Mouse (Mus musculus): Measurements from ENCODE around the gene Arhgap45. TPM values are rescaled to one million over a fixed set of nuclear protein-coding genes. Genes with fewer than 3 reads are reported as not detected.
A peak's percentile ranks its signal among the peaks of the same experiment; 100 is the strongest.

The Arhgap45 gene
- total RNA-seq (2018; cell fraction: chromatin; rRNA removed): 100 to 1,000 TPM in 23 of 26 experiments, 10 to 100 TPM in 3; 60.1 to 650 (median 256) TPM
- 100 to 1,000 TPM in 7 of 26 experiments, 10 to 100 TPM in 19; 38.3 to 135 (median 73.0) TPM for total RNA-seq (2018; cell fraction: cytosol; rRNA removed)
- 100 to 1,000 TPM in 19 of 26 experiments, 10 to 100 TPM in 7; 53.9 to 429 (median 152) TPM for total RNA-seq (2018; cell fraction: nucleus; rRNA removed)
- 56.2 to 124 TPM (median 74.2 TPM) in 3 replicates for polyA plus RNA-seq (2018)

DNA sequence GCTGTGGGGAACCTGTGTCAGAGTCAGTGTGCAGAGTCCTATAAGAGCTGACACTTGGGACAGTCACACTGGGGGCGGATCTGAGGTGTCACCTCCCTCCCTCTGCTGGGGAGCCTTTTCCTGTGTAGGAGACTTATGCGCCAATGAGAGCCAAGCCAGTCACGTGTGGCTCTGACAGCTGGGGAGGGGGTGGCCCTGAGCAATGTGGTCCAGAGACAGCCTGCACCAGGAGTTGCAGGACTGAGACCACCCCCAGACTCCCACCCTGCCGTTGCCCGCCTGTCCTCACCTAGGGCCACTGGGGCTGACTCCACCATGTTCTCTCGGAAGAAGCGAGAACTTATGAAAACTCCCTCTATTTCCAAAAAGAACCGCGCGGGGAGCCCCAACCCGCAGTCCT, at the start of gene Arhgap45:
Arhgap45 (plus strand) TSS at position 143 of the 400 bp plus-strand sequence.
- Histone ChIP-seq H3K4me3 (ENCODE audit: inconsistent target) (peak within 1 kb of the TSS; percentile 90), H3K36me3 (ENCODE audit: inconsistent target) (peaks cover 31% of the 10 kb centered on the region; the same call in 1 of the 2 replicates), H3K27ac (peak within 1 kb of the TSS; percentile 97), H3K79me2 (ENCODE audit: inconsistent target) (peaks cover 51% of the 10 kb centered on the region)
- 0% methylated on average over 11 of the region's 11 CpGs for WGBS (ENCODE audit: missing documents)

DNA sequence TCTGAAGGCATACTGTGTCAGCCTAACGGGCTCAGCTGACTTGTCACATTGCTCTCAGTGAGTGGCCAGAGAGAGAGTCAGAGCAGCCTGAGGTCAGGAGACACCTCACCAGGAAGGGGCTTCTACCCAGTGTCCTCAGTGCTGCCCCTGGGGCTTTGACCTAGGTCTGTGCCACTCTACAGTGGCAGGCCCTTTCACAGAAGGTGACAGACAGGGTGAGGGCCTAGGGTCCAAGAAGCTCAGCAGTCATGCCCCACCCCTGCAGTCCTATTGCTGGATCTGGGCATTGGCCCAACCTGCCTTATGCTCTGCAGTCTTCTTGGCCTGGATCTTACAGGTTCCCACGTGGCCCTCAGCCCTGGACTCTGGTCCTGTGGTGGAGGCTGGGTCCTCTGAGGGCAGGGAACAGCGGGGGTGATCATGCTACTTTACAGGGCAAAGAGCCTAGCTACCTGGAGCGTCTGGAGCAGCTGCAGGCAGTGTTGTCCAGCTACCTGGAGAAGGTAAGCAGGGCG, 49.5 kb upstream of the Arhgap45 start:
- peaks cover 14% of the 10 kb centered on the region for H3K79me2 ChIP-seq (ENCODE audit: inconsistent target)
- no peak overlapping the region for H3K27ac ChIP-seq
- 97% methylated on average over 5 of the region's 5 CpGs for WGBS (ENCODE audit: missing documents)
- no peak overlapping the region for H3K4me3 ChIP-seq (ENCODE audit: inconsistent target)
- H3K36me3 ChIP-seq (ENCODE audit: inconsistent target): peaks cover 55% of the 10 kb centered on the region

DNA sequence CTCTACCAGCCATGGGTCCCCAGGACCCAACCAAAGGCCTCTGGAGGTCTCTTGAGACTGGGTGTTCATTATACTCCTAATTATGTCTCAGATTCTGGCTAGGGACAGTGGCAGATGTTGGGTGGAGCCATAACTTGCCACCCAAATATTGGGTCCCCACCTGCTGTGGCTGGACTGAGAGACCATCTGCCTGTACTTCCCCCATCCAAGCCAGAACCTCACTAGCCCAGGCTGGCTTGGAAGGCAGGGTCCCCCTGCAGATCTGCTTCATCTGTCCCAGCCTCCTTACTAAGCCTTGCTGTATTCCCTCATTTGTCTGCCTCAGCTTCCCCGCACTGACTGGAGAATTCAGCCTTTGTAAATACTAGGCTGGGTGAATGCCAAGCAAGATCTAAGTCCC, 48.3 kb upstream of the Arhgap45 start:
- WGBS (ENCODE audit: missing documents): 92% methylated on average over 1 of the region's 1 CpGs
- H3K36me3 ChIP-seq (ENCODE audit: inconsistent target): peaks cover 48% of the 10 kb centered on the region

DNA sequence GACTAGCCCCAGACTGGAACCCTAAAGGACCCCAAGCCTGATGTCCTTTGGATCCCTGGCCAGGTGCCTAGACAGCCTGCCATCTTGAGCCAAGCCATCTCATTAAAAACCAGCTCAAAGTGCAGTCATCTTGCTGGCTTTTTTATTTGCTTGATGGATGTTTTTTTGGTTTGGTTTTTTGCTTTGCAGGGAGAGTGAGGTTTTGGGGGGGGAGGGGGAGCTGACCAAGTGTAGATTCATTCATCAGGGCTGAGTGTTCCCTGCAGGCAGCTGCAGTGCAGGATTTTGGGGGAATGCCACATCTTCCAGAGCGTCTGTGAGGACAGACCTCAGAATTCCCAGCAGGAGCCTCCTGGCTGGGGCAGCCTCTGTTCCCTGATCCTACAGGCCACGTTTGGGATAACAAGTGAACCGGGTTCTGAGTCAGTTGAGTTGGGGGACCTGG, 47.3 kb upstream of the Arhgap45 start:
- peaks cover 43% of the 10 kb centered on the region for H3K36me3 ChIP-seq (ENCODE audit: inconsistent target)
- H3K27ac ChIP-seq: no peak overlapping the region
- H3K79me2 ChIP-seq (ENCODE audit: inconsistent target): no peaks in the 10 kb centered on the region
- WGBS (ENCODE audit: missing documents): 76% methylated on average over 3 of the region's 3 CpGs
- no peak overlapping the region for H3K4me3 ChIP-seq (ENCODE audit: inconsistent target)

More for the DNA sequence above, 48.3 kb upstream of the Arhgap45 start:
- Histone ChIP-seq H3K4me3 (ENCODE audit: inconsistent target) (no peak overlapping the region), H3K27ac (no peak overlapping the region), H3K79me2 (ENCODE audit: inconsistent target) (peaks cover 1% of the 10 kb centered on the region; the same call in 1 of the 2 replicates)

DNA sequence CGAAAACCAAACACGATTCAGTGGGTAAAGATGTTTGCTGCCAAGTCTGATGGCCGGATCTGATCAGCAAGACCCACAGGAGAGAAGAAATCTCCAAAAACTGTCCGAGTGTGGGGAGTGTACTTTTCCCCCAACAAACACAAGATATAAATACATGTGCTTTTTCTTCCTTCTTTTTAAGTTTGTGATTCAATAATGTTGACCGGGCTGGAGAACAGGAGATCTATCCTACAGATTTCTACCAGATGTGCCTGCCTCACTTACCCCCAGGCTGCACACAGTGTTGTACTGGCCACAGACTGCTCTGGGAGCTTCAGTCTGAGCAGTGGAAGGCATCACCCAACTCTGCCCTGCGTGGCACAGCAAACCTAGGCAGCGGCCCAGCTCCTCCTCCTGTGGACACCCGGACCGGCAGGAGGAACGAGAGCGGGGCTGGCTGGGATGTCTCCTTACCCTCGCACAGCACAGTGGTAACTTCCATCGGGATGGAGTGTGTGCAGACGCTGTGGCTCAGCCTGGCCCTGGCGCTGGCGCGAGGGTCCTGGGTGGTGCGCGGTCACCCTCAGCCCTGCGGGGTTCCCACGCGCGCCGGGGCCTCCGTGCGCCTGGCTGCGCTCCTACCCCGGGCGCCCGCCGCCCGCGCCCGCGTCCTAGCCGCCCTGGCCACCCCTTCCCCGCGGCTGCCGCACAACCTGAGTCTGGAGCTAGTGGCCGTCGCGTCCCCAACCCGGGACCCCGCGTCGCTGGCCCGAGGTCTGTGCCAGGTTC, 45.9 kb upstream of the Arhgap45 start, which contains the start of gene Grin3b:
Grin3b (plus strand) TSS at position 301 of the 768 bp plus-strand sequence.
- H3K36me3 ChIP-seq (ENCODE audit: inconsistent target): peaks cover 29% of the 10 kb centered on the region
- no peak within 1 kb of the TSS for H3K4me3 ChIP-seq (ENCODE audit: inconsistent target)
- no peaks in the 10 kb centered on the region for H3K79me2 ChIP-seq (ENCODE audit: inconsistent target)
- 12% methylated on average over 45 of the region's 47 CpGs for WGBS (ENCODE audit: missing documents)
- no peak within 1 kb of the TSS for H3K27ac ChIP-seq

DNA sequence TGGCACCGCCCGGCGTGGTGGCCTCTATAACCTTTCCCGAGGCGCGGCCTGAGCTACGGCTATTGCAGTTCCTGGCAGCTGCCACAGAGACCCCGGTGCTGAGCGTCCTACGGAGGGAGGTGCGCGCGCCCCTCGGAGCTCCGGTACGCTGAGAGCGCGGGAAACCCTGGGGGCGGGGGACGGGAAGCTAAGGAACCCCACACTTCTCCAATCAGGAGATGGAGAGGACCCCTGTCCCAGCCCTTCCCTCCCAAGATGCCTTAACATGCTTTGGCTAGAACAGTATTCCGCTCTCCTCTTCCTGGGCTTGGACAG, 45.3 kb upstream of the Arhgap45 start:
- Histone ChIP-seq H3K4me3 (ENCODE audit: inconsistent target) (no peak overlapping the region), H3K79me2 (ENCODE audit: inconsistent target) (no peaks in the 10 kb centered on the region), H3K36me3 (ENCODE audit: inconsistent target) (peaks cover 29% of the 10 kb centered on the region), H3K27ac (no peak overlapping the region)
- 18% methylated on average over 18 of the region's 21 CpGs for WGBS (ENCODE audit: missing documents)

DNA sequence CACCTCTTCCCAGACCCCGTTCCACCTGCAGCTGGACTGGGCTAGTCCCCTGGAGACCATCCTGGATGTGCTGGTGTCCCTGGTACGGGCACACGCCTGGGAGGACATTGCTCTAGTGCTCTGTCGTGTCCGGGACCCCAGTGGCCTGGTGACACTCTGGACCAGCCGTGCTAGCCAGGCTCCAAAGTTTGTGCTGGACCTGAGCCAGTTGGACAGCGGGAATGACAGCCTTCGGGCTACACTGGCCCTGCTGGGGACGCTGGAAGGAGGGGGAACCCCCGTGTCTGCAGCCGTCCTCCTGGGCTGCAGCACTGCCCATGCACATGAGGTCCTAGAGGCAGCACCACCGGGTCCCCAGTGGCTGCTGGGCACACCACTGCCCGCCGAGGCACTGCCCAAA, 43.6 kb upstream of the Arhgap45 start:
- Histone ChIP-seq H3K4me3 (ENCODE audit: inconsistent target) (no peak overlapping the region), H3K79me2 (ENCODE audit: inconsistent target) (no peaks in the 10 kb centered on the region), H3K27ac (no peak overlapping the region), H3K36me3 (ENCODE audit: inconsistent target) (peaks cover 18% of the 10 kb centered on the region; the same call in 1 of the 2 replicates)
- whole genome bisulfite sequencing (ENCODE audit: missing documents): 81% methylated on average over 14 of the region's 14 CpGs

DNA sequence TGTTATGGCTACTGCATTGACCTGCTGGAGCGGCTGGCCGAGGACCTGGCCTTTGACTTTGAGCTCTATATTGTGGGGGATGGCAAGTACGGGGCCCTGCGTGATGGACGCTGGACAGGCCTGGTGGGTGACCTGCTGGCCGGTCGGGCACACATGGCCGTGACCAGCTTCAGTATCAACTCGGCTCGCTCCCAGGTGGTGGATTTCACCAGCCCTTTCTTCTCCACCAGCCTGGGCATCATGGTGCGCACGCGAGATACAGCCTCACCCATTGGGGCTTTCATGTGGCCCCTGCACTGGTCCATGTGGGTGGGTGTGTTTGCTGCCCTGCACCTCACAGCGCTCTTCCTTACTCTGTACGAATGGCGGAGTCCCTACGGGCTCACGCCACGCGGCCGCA, 42.4 kb upstream of the Arhgap45 start:
- H3K4me3 ChIP-seq (ENCODE audit: inconsistent target): no peak overlapping the region
- H3K27ac ChIP-seq: no peak overlapping the region
- peaks cover 21% of the 10 kb centered on the region; the same call in 1 of the 2 replicates for H3K36me3 ChIP-seq (ENCODE audit: inconsistent target)
- peaks cover 4% of the 10 kb centered on the region; the same call in 1 of the 2 replicates for H3K79me2 ChIP-seq (ENCODE audit: inconsistent target)
- 94% methylated on average over 20 of the region's 21 CpGs for WGBS (ENCODE audit: missing documents)

DNA sequence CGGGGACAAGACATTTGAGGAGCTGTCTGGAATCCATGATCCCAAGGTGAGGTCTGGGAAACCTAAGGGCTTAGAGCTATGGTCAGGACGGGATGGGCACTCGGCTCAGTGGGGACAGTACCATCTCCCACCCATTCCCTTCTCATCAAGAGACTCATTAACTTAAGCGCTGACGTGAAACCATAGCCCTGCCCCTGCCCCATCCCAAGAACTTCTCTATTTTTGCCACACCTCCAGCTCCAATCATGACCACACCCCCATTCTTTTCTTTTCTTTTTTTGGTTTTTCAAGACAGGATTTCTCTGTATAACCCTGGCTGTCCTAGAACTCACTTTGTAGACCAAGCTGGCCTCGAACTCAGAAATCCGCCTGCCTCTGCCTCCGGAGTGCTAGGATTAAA, 41.8 kb upstream of the Arhgap45 start:
- WGBS (ENCODE audit: missing documents): 84% methylated on average over 6 of the region's 8 CpGs
- no peak overlapping the region for H3K4me3 ChIP-seq (ENCODE audit: inconsistent target)
- H3K27ac ChIP-seq: peak overlapping the region; percentile 14
- H3K79me2 ChIP-seq (ENCODE audit: inconsistent target): peaks cover 10% of the 10 kb centered on the region
- peaks cover 24% of the 10 kb centered on the region; the same call in 1 of the 2 replicates for H3K36me3 ChIP-seq (ENCODE audit: inconsistent target)

DNA sequence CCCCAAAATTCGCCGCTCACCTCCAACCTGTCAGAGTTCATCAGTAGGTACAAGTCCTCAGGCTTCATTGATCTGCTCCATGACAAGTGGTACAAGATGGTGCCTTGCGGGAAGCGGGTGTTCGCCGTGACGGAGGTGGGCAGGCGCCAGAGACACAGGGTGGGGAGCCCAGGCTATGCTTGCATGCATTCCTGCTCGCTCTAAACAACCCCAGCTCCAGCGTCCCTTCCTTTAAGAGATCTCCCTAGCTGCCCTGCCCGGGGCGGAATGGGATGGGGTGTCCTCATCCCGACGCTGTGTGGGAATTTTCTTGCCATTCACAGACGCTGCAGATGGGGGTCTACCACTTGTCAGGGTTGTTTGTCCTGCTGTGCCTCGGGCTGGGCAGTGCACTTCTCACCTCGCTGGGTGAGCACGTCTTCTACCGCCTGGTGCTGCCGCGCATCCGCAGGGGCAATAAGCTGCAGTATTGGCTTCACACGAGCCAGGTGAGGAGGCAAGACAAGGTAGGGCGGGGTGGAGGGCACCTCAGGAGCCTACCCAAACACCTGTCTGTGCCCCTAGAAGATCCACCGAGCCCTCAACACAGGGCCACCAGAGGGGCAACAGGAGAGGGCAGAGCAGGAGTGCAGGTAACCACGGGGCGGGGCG, 40.3 kb upstream of the Arhgap45 start:
- H3K36me3 ChIP-seq (ENCODE audit: inconsistent target): peaks cover 27% of the 10 kb centered on the region; the same call in 1 of the 2 replicates
- H3K4me3 ChIP-seq (ENCODE audit: inconsistent target): no peak overlapping the region
- WGBS (ENCODE audit: missing documents): 97% methylated on average over 27 of the region's 28 CpGs
- no peak overlapping the region for H3K27ac ChIP-seq
- H3K79me2 ChIP-seq (ENCODE audit: inconsistent target): peaks cover 25% of the 10 kb centered on the region

DNA sequence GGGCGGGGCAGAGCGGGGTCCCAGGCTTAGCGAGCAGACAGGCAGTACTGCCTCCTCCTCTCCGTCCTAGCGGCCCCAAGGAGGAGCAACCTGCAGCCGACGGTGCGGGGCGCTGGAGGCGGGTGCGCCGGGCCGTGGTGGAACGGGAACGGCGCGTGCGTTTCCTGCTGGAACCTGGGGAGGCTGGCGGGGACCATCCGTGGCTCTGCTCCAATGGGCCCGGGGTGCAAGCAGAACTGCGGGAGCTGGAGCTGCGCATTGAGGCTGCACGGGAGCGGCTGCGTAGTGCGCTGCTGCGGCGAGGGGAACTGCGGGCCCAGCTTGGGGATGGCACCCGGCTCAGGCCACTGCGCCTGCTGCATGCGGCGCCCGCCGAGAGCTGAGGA, 39.7 kb upstream of the Arhgap45 start:
- H3K36me3 ChIP-seq (ENCODE audit: inconsistent target): peaks cover 27% of the 10 kb centered on the region; the same call in 1 of the 2 replicates
- peaks cover 30% of the 10 kb centered on the region for H3K79me2 ChIP-seq (ENCODE audit: inconsistent target)
- no peak overlapping the region for H3K27ac ChIP-seq
- WGBS (ENCODE audit: missing documents): over 99% methylated on average over 25 of the region's 36 CpGs
- no peak overlapping the region for H3K4me3 ChIP-seq (ENCODE audit: inconsistent target)

DNA sequence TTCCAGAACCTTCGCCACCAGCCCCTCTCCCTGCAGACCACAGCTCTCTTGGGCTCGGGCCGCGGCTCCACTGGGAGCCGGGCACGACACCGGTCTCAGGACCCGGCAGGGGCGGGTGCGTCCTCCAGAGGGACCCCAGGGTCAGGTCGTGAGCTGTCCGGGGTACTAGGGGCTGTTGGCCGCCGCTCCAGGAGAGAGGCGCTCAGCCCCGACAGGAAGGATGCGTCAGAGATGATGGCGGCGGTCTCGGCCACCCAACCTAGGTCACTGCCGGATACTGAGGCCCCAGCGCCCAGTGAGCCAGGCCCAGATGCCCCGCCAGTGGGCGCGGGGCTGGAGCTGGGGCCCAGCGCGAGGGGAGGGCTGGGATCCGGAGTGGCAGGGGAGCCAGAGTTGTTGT, 39.1 kb upstream of the Arhgap45 start:
- no peak overlapping the region for H3K4me3 ChIP-seq (ENCODE audit: inconsistent target)
- peaks cover 27% of the 10 kb centered on the region; the same call in 1 of the 2 replicates for H3K36me3 ChIP-seq (ENCODE audit: inconsistent target)
- H3K79me2 ChIP-seq (ENCODE audit: inconsistent target): peaks cover 36% of the 10 kb centered on the region
- no peak overlapping the region for H3K27ac ChIP-seq
- 96% methylated on average over 16 of the region's 28 CpGs for WGBS (ENCODE audit: missing documents)

DNA sequence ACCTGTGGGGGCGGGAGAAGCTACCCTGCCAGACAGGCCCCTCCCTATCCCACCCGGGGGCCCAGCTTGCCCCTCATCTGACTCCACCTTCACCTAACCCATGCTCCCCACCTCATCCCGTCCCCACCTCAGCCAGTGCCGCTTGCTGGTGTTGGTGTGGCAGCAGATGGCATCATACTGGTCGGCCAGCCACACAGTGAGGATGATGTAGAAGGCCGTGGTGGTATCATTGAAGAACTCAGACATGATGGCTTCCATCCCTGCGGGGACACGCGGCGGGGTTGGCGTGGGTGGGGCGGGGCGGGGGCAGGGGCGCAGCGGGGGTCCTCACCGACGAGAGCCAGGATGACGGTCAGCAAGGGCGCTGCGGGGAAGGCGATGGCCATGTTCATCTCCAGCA, 38.4 kb upstream of the Arhgap45 start:
- 92% methylated on average over 19 of the region's 21 CpGs for WGBS (ENCODE audit: missing documents)
- H3K27ac ChIP-seq: no peak overlapping the region
- peaks cover 27% of the 10 kb centered on the region; the same call in 1 of the 2 replicates for H3K36me3 ChIP-seq (ENCODE audit: inconsistent target)
- peaks cover 44% of the 10 kb centered on the region for H3K79me2 ChIP-seq (ENCODE audit: inconsistent target)
- no peak overlapping the region for H3K4me3 ChIP-seq (ENCODE audit: inconsistent target)

DNA sequence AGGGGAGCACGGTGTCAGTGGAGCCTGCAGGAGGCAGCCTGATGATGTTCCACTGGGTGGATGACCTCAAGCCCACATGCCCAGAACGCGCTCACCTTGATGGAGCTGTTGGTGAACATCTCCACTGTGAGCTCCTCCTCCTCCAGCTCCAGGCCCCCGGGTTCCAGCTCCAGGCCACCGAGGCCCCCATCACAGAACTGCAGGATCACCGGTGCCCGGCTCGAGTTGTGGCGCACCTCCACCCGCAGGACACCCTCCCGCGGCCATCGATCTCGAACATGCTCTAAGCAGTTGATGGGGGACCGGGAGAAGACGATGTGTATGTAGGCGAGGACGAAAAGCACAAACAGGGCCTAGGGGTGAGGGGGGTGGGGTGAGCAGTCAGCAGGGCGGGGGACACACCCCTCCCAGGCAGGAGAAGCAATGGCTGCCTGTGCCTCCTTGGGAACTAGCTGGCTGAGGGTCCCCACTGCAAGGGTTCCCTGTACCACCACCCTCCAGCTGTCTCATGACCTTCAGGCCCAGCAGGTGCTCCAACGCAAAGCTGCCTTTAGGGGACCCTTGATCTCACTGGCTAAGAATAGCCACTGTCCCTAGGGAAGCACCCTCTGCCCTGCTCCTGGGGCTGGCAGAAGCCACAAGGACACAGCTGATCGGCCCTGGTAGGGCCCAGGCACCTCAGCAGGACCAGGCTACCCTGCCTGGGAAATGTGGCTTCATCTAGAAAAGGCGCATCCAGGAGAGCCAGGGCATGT, 36.9 kb upstream of the Arhgap45 start:
- Histone ChIP-seq H3K4me3 (ENCODE audit: inconsistent target) (no peak overlapping the region), H3K36me3 (ENCODE audit: inconsistent target) (peaks cover 27% of the 10 kb centered on the region; the same call in 1 of the 2 replicates)
- WGBS (ENCODE audit: missing documents): 95% methylated on average over 22 of the region's 22 CpGs

More for the DNA sequence above, 36.9 kb upstream of the Arhgap45 start:
- no peak overlapping the region for H3K27ac ChIP-seq
- H3K79me2 ChIP-seq (ENCODE audit: inconsistent target): peaks cover 51% of the 10 kb centered on the region

Measured in macrophage (primary cell).